Mouse (Mus musculus) heart, adult 2 months (tissue): ENCODE results near the gene Chodl. TPM values are rescaled to one million over a fixed set of nuclear protein-coding genes. Genes with fewer than 3 reads are reported as not detected.
A peak's percentile ranks its signal among the peaks of the same experiment; 100 is the strongest.

ENCODE experiments used
- DNase-seq, 2 experiments: peaks; one replicate each; pipeline ENCODE4 v3.0.0; 2021
- H3K27ac ChIP-seq: fragments of 200-600 bp; 2 replicates; pipeline ENCODE4 v1.8.1; 2022
- H3K27me3 ChIP-seq: fragments of 200-500 bp; 2 replicates; pipeline ENCODE4 v1.6.1; 2012; ENCODE audit warnings: mild to moderate bottlenecking, low read length, inconsistent platforms, mixed read lengths; ENCODE audit not compliant: control insufficient read depth, insufficient read depth
- H3K36me3 ChIP-seq: fragments of 200-500 bp; 2 replicates; pipeline ENCODE4 v1.6.1; 2012; ENCODE audit warnings: low read length, inconsistent platforms; ENCODE audit not compliant: control insufficient read depth, insufficient read depth
- H3K4me1 ChIP-seq: fragments of 200-500 bp; 2 replicates; pipeline ENCODE4 v1.6.1; 2011; ENCODE audit warnings: low read length; ENCODE audit not compliant: control insufficient read depth, insufficient read depth
- H3K4me3 ChIP-seq: fragments of 200-600 bp; 2 replicates; pipeline ENCODE4 v1.8.1; 2022
- H3K79me2 ChIP-seq: fragments of 200-500 bp; replicated peaks from 2 replicates; pipeline ENCODE4 v1.6.1; 2012; ENCODE audit warnings: mild to moderate bottlenecking, inconsistent platforms, low read length, moderate library complexity, mixed read lengths; ENCODE audit not compliant: control insufficient read depth, insufficient read depth
- H3K9ac ChIP-seq: fragments of 200-500 bp; 2 replicates; pipeline ENCODE4 v1.6.1; 2012; ENCODE audit warnings: low read depth, mild to moderate bottlenecking, control low read depth, inconsistent platforms, low read length, mixed read lengths
- CTCF ChIP-seq: fragments of 200-600 bp; IDR thresholded peaks from 2 replicates; pipeline ENCODE4 v1.8.1; 2022; ENCODE audit warnings: antibody characterized with exemption, mild to moderate bottlenecking, moderate library complexity
- EP300 ChIP-seq: fragments of 200-500 bp; IDR thresholded peaks from 2 replicates; pipeline ENCODE4 v1.6.1; 2011; ENCODE audit warnings: low read depth, low read length, control low read depth; ENCODE audit not compliant: insufficient read depth
- POLR2A ChIP-seq: fragments of 200-500 bp; IDR thresholded peaks from 2 replicates; pipeline ENCODE4 v1.6.1; 2011; ENCODE audit warnings: mild to moderate bottlenecking, low read depth, low read length, control low read depth; ENCODE audit not compliant: insufficient read depth
- WGBS: fragments of 180-500 bp; shearing (Covaris S2); methylation state at CpG from one replicate; pipeline ENCODE4 v1.1.7; 2018; 5-methylcytosine and 5-hydroxymethylcytosine counted together
- intact Hi-C: fragments of 180-260 bp; cut with DNase I; formaldehyde crosslinking; loops from one replicate; pipeline ENCODE4 v1.15.1; 2025
- polyA plus RNA-seq: library from polyadenylated mRNA; depleted of rRNA; stranded (reverse); fragments of >200 nt; gene quantifications from 2 replicates; pipeline ENCODE4 v1.2.3, GENCODE M21; 2012; rRNA removed
- total RNA-seq, 2 experiments: library from RNA; stranded (reverse); gene quantifications; 2 replicates each; pipeline ENCODE4 v1.2.3; 2021

Gene Chodl
- total and polyA plus RNA-seq, 3 experiments = 0.16 to 0.18 TPM; not detected in 1

GRCm38 (mm10) chr16:78950359-78950758 lies 19.6 kb downstream of the Chodl start:
- Histone ChIP-seq H3K4me3 (no peak overlapping the region), H3K27me3 (no peaks in the 10 kb centered on the region), H3K79me2 (no peaks in the 10 kb centered on the region), H3K9ac (no peak overlapping the region), H3K36me3 (no peaks in the 10 kb centered on the region), H3K4me1 (no peaks in the 10 kb centered on the region), H3K27ac (no peak overlapping the region)
- no peak for DNase-seq
- intact Hi-C loops = loop anchor here (5.0 kb wide), 1 partner anchor 313 kb away; no protein-coding TSS in a partner anchor
- WGBS = 61% methylated on average over 4 of the region's 4 CpGs
- TF ChIP-seq EP300 (no peak), CTCF (peak; percentile 53)

GRCm38 (mm10) chr16:78957434-78957833 lies 26.7 kb downstream of the Chodl start:
- no peak overlapping the region for H3K9ac ChIP-seq
- no peaks in the 10 kb centered on the region for H3K4me1 ChIP-seq
- TF ChIP-seq EP300 (no peak), POLR2A (no peak), CTCF (no peak)
- H3K27me3 ChIP-seq = no peaks in the 10 kb centered on the region
- no peaks in the 10 kb centered on the region for H3K79me2 ChIP-seq
- intact Hi-C loops = no loop called here
- no peak overlapping the region for H3K4me3 ChIP-seq
- 68% methylated on average over 2 of the region's 2 CpGs for WGBS
- no peak overlapping the region for H3K27ac ChIP-seq
- H3K36me3 ChIP-seq = no peaks in the 10 kb centered on the region
- no peak for DNase-seq

GRCm38 (mm10) chr16:78969091-78969731 lies 38.5 kb downstream of the Chodl start:
- H3K79me2 ChIP-seq = no peaks in the 10 kb centered on the region
- no peaks in the 10 kb centered on the region for H3K4me1 ChIP-seq
- intact Hi-C loops = loop anchor here (5.0 kb wide), 1 partner anchor 88 kb away; no protein-coding TSS in a partner anchor
- no peak for DNase-seq
- H3K27ac ChIP-seq = no peak overlapping the region
- H3K36me3 ChIP-seq = no peaks in the 10 kb centered on the region
- no peak overlapping the region for H3K9ac ChIP-seq
- H3K27me3 ChIP-seq = no peaks in the 10 kb centered on the region
- TF ChIP-seq CTCF (peak; percentile 70), EP300 (no peak)
- 29% methylated on average over 13 of the region's 13 CpGs for WGBS
- H3K4me3 ChIP-seq = no peak overlapping the region

- Histone ChIP-seq H3K27ac (no peak overlapping the region), H3K27me3 (no peaks in the 10 kb centered on the region), H3K9ac (no peak overlapping the region), H3K36me3 (no peaks in the 10 kb centered on the region), H3K4me3 (no peak overlapping the region), H3K4me1 (no peaks in the 10 kb centered on the region), H3K79me2 (no peaks in the 10 kb centered on the region)
- DNase-seq = no peak
- 72% methylated on average over 13 of the region's 13 CpGs for WGBS
- TF ChIP-seq POLR2A = no peak
- no peak for TF ChIP-seq CTCF
- TF ChIP-seq EP300 = no peak
- intact Hi-C loops = no loop called here
These were observed 43.4 kb downstream of the Chodl start for GRCm38 (mm10) chr16:78974099-78974498.

GRCm38 (mm10) chr16:78976384-78976783 lies 45.6 kb downstream of the Chodl start:
- Histone ChIP-seq H3K36me3 (no peaks in the 10 kb centered on the region), H3K27ac (no peak overlapping the region), H3K79me2 (no peaks in the 10 kb centered on the region), H3K9ac (no peak overlapping the region), H3K4me1 (no peaks in the 10 kb centered on the region), H3K27me3 (no peaks in the 10 kb centered on the region), H3K4me3 (no peak overlapping the region)
- intact Hi-C loops = no loop called here
- 79% methylated on average over 8 of the region's 8 CpGs for WGBS
- no peak for DNase-seq
- TF ChIP-seq POLR2A (no peak), EP300 (no peak), CTCF (no peak)

Other genes with a start within 250 kb of the Chodl start
- gene Tmprss15, start 160.1 kb downstream of the Chodl start, total RNA-seq = not detected
- gene Tmprss15, start 160.1 kb downstream of the Chodl start, polyA plus RNA-seq = not detected in 2 replicates